ENCODE assay signal across 11 mouse cellular contexts in genomic region chr4:23862437-23862836, GRCm38 (mm10).
"Had no signal": no experiment of that assay in that cellular context is flagged by ENCODE, and none has a peak within 500 bp of the region (broad histone marks: within the 10 kb centered on the region; RNA-seq: fewer than 3 reads in every experiment).

No protein-coding gene starts in this region.

- H3K4me2 ChIP-seq: limb, embryonic 12.5 days; midbrain, embryonic 13.5 days had no signal

- H3K9me3 ChIP-seq: limb, embryonic 12.5 days; midbrain, embryonic 13.5 days had no signal

- H3K9ac ChIP-seq: limb, embryonic 12.5 days; liver, embryonic 14.5 days; midbrain, embryonic 13.5 days had no signal

- H3K27ac ChIP-seq: limb, embryonic 12.5 days; liver, embryonic 14.5 days; midbrain, embryonic 13.5 days had no signal

- H3K4me3 ChIP-seq: limb, embryonic 12.5 days; midbrain, embryonic 13.5 days had no signal

- H3K36me3 ChIP-seq: limb, embryonic 12.5 days; midbrain, embryonic 13.5 days had no signal

- H3K27me3 ChIP-seq: limb, embryonic 12.5 days; midbrain, embryonic 13.5 days had no signal

- DNase-seq: kidney, adult 11 months; kidney, postnatal 10 days; kidney, postnatal 4 days; liver; lung, adult 18-20 months; lung, postnatal 36 days; right cerebral cortex, postnatal 25 days; thymus, postnatal 4 days had no signal

- H3K4me1 ChIP-seq: limb, embryonic 12.5 days; midbrain, embryonic 13.5 days had no signal

- ATAC-seq: midbrain, embryonic 13.5 days had no signal
